Mouse (Mus musculus): ENCODE measurements around the gene Itgb4.

GRCm38 (mm10) chr11:116008832-116009375, 34.4 kb downstream of the Itgb4 start:
- TF ChIP-seq CTCF (IDR thresholded peaks at IDR 0.05; ENCODE audit: low read depth, low read length) (no peak), GATA1 (IDR thresholded peaks at IDR 0.05; ENCODE audit: borderline replicate concordance, low read length) (no peak), TAL1 (conservative IDR thresholded peaks at IDR 0.05; ENCODE audit: low read depth, low read length) (no peak)

All from G1E (cell line).